Mouse (Mus musculus) lung, embryonic 14.5 days (tissue): ENCODE measurements around the gene Hmx1. TPM values are rescaled to one million over a fixed set of nuclear protein-coding genes. Genes with fewer than 3 reads are reported as not detected.
A peak's percentile ranks its signal among the peaks of the same experiment; 100 is the strongest.

Experiments
- ATAC-seq: fragments of 200-750 bp; cut with Nextera tagmentation; 2 replicates; pipeline ENCODE4 v1.8.0; 2017; ENCODE audit warnings: mild to moderate bottlenecking, moderate TSS enrichment, moderate library complexity; ENCODE audit not compliant: insufficient read depth
- DNase-seq: peaks from one replicate; pipeline ENCODE4 v3.0.0-alpha.2; 2015
- H3K27ac ChIP-seq: fragments of 300-500 bp; sonication (generic); 2 replicates; pipeline ENCODE4 v1.5.1; 2014; ENCODE audit warnings: low read depth, mild to moderate bottlenecking, moderate library complexity
- H3K27me3 ChIP-seq: fragments of 300-500 bp; sonication (generic); 2 replicates; pipeline ENCODE4 v1.6.1; 2014; ENCODE audit warnings: low read length, control low read depth; ENCODE audit not compliant: insufficient read depth
- H3K36me3 ChIP-seq: fragments of 300-500 bp; sonication (generic); 2 replicates; pipeline ENCODE4 v1.6.1; 2014; ENCODE audit warnings: control low read depth; ENCODE audit not compliant: insufficient read depth
- H3K4me1 ChIP-seq: fragments of 300-500 bp; sonication (generic); 2 replicates; pipeline ENCODE4 v1.6.1; 2014; ENCODE audit warnings: antibody characterized with exemption, control low read depth; ENCODE audit not compliant: insufficient read depth
- H3K4me2 ChIP-seq: fragments of 300-500 bp; sonication (generic); 2 replicates; pipeline ENCODE4 v1.6.1; 2014; ENCODE audit warnings: mild to moderate bottlenecking
- H3K4me3 ChIP-seq: fragments of 300-500 bp; sonication (generic); 2 replicates; pipeline ENCODE4 v1.5.1; 2014; ENCODE audit warnings: low read depth, low read length
- H3K9ac ChIP-seq: fragments of 300-500 bp; sonication (generic); 2 replicates; pipeline ENCODE4 v1.6.1; 2014
- H3K9me3 ChIP-seq: fragments of 300-500 bp; sonication (generic); 2 replicates; pipeline ENCODE4 v1.6.1; 2016; ENCODE audit warnings: low read depth, low read length, control low read depth
- CTCF ChIP-seq: IDR thresholded peaks from 2 replicates; pipeline ENCODE4 v1.5.1; 2016; ENCODE audit warnings: antibody characterized with exemption, low read depth
- WGBS: fragments of 180-500 bp; shearing (Covaris S2); extraction: QIAGEN DNeasy Blood & Tissue Kit; methylation state at CpG from one replicate; pipeline ENCODE4 v1.1.7; 2014; 5-methylcytosine and 5-hydroxymethylcytosine counted together
- polyA plus RNA-seq: library from polyadenylated mRNA; unstranded; fragments of >200 nt; fragmentation: Nextera tagmentation; extraction: Ambion mirVana; gene quantifications from 2 replicates; pipeline ENCODE4 v1.2.1, GENCODE M21; 2014

Gene Hmx1
- polyA plus RNA-seq, 1 experiment from 2014 or later = not detected

DNA sequence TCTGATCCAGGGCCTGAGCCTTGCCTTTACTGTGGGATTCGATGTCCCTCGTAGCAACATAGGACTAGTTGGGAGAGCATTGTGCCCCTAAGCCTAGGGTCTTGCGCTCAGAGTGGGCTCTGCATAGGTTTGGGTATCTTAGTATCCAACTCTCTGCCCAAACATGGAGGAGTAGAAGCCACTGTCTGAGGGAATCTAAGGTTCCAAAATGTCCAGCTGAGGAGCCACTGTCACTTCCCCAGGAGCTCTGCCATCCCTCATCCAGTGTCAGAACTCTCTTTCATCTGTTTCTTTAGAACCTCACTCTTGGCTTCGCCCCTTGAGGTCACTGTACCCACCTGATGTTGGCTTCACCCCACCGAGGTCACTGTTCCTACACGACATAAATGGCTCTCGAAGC, 10.2 kb downstream of the Hmx1 start:
- no peak for ATAC-seq
- TF ChIP-seq CTCF = no peak
- no peaks in the 10 kb centered on the region for H3K4me1 ChIP-seq
- H3K27ac ChIP-seq = no peak overlapping the region
- no peak for DNase-seq
- WGBS = 4% methylated on average over 7 of the region's 7 CpGs
- H3K36me3 ChIP-seq = no peaks in the 10 kb centered on the region
- no peak overlapping the region for H3K9ac ChIP-seq
- H3K9me3 ChIP-seq = no peaks in the 10 kb centered on the region
- H3K4me2 ChIP-seq = no peak overlapping the region
- peaks cover 98% of the 10 kb centered on the region for H3K27me3 ChIP-seq
- H3K4me3 ChIP-seq = no peak overlapping the region

DNA sequence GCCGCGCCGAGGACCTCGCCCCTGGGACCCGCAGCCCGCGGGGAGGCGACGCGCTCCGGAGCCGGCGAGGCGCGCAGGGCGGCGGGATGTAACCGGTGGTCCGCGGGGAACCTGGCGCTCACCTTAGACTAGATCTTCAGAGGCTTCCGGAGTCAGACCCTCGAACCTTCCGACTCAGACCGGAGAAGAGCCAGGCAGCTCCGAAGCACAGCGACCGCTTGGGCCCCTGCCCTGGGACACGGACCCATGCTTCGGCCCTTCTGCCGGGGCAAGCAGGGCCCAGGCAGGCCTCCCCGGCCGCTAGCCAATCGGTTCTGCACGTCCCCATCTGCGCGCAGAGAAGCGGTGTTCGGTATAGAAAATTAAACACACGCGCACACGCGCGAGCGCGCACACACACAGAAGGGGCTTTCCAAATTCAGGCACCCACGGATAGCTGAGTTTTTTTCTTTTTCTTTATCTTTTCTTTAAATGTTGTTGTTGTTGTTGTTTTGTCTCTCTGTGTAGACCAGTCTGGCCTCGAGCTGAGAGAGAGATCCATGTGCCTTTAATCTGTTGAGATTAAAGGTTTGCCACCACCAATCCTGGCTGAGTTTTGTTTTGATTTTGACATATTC, 10.9 kb downstream of the Hmx1 start:
- WGBS = under 1% methylated on average over 48 of the region's 48 CpGs
- Histone ChIP-seq H3K27me3 (peaks cover 98% of the 10 kb centered on the region), H3K9ac (no peak overlapping the region), H3K9me3 (no peaks in the 10 kb centered on the region), H3K27ac (no peak overlapping the region), H3K4me1 (no peaks in the 10 kb centered on the region), H3K4me2 (no peak overlapping the region), H3K4me3 (no peak overlapping the region), H3K36me3 (no peaks in the 10 kb centered on the region)
- no peak for ATAC-seq
- DNase-seq = no peak
- TF ChIP-seq CTCF = no peak

DNA sequence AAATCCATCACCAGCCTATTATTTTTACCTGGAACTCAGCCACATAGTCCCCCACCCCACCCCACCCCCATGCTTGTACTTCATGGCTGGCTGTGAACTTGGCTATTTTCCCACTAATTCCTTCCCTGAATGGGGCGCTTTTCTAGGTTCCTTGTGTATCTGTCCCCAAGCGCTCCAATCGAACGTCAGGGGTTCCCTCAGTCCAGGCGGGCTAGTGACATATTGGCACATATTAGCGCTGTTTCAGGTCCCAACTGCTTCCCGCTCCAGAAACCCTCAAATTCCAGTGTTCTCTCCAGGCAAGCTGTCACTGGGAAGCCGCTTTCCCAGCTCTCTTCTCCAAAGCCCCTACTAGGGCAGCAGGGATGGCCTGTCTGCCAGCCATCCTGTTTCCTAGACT, 12.3 kb downstream of the Hmx1 start:
- no peak overlapping the region for H3K27ac ChIP-seq
- no peak for ATAC-seq
- no peak overlapping the region for H3K4me3 ChIP-seq
- WGBS = 3% methylated on average over 8 of the region's 8 CpGs
- H3K36me3 ChIP-seq = no peaks in the 10 kb centered on the region
- no peak for TF ChIP-seq CTCF
- H3K9me3 ChIP-seq = no peaks in the 10 kb centered on the region
- DNase-seq = no peak
- no peak overlapping the region for H3K9ac ChIP-seq
- no peaks in the 10 kb centered on the region for H3K4me1 ChIP-seq
- H3K27me3 ChIP-seq = peaks cover 86% of the 10 kb centered on the region
- H3K4me2 ChIP-seq = no peak overlapping the region

DNA sequence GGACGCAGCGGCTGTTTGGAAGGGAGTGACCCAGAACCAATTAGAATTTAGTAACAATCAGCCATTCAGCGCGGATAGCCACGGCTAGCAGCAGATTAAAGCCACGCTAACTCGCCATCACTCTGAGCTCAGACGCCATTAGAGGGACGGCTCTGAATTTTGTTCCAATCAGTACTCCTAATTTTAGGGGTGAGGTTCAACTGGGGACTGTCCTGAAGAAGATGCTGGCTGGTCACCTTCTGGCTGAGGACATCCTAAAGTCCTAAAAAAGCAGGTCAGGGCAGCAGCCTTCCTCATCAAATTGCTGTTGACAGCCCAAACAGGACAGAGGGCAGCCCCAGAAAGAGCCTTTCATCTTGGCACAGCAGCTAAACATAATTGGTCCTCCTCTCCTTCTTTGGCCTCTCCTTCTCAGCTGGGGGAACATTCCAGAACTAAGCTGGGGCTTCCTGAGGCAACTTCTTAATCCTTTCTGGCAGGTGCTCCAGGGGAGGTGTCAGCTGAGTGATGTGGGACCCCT, 18.6 kb downstream of the Hmx1 start:
- peaks cover 31% of the 10 kb centered on the region for H3K27me3 ChIP-seq

DNA sequence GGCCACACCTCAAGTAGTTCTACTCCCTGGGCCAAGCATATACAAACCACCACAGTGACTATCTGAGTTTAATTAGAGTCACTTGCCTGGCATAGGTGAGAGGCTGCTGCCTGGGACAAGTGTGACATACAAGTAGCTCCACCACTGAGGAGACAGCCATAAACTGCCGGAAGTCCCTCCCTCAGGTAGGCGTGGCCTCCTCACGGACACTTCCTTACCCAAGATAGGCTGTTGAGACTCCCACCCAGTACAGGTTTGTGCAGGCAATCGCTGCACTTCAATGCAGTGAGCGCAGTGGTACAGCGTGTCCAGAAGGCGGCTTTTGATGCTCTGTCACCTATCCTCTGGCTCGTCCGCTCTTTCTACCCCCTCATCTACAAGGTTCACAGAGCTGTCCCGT, 22.1 kb downstream of the Hmx1 start:
- ATAC-seq = no peak
- H3K27ac ChIP-seq = no peak overlapping the region
- no peaks in the 10 kb centered on the region for H3K9me3 ChIP-seq
- H3K36me3 ChIP-seq = no peaks in the 10 kb centered on the region
- H3K4me1 ChIP-seq = no peaks in the 10 kb centered on the region
- H3K9ac ChIP-seq = no peak overlapping the region
- H3K4me3 ChIP-seq = no peak overlapping the region
- peaks cover 17% of the 10 kb centered on the region; the same call in 1 of the 2 replicates for H3K27me3 ChIP-seq
- no peak for DNase-seq
- 58% methylated on average over 10 of the region's 10 CpGs for WGBS
- TF ChIP-seq CTCF = no peak
- no peak overlapping the region for H3K4me2 ChIP-seq

More for the DNA sequence above, 18.6 kb downstream of the Hmx1 start:
- ATAC-seq = no peak
- H3K4me1 ChIP-seq = no peaks in the 10 kb centered on the region
- no peak overlapping the region for H3K4me3 ChIP-seq
- H3K27ac ChIP-seq = no peak overlapping the region
- no peak for DNase-seq
- no peak for TF ChIP-seq CTCF
- H3K4me2 ChIP-seq = no peak overlapping the region
- no peaks in the 10 kb centered on the region for H3K9me3 ChIP-seq
- H3K9ac ChIP-seq = no peak overlapping the region
- no peaks in the 10 kb centered on the region for H3K36me3 ChIP-seq
- WGBS = 69% methylated on average over 9 of the region's 9 CpGs

DNA sequence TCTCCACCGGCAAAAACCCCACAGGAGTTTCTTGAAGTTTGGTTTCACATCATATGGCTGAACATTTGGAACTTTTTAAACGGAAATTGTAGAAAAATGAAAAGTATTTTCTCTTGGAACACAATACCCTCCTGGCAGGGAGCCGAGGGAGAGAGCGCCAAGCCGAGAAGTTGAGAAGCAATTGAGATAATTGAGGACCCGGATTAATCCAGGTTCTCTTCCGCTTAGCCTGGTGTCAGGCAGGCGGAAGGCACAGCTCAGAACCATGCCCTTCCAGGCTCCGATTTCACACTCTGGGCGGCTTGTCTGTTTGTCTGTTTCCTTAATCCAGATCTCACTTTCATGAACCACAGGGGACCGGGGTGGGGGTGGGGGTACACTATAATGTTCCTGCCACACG, 23.9 kb downstream of the Hmx1 start:
- ATAC-seq (no peak), DNase-seq (peak; percentile 60)
- no peak overlapping the region for H3K4me2 ChIP-seq
- H3K36me3 ChIP-seq = no peaks in the 10 kb centered on the region
- H3K9ac ChIP-seq = no peak overlapping the region
- H3K4me3 ChIP-seq = no peak overlapping the region
- 12% methylated on average over 12 of the region's 12 CpGs for WGBS
- H3K27ac ChIP-seq = no peak overlapping the region
- H3K27me3 ChIP-seq = peaks cover 10% of the 10 kb centered on the region; the same call in 1 of the 2 replicates
- no peaks in the 10 kb centered on the region for H3K9me3 ChIP-seq
- no peaks in the 10 kb centered on the region for H3K4me1 ChIP-seq
- no peak for TF ChIP-seq CTCF

DNA sequence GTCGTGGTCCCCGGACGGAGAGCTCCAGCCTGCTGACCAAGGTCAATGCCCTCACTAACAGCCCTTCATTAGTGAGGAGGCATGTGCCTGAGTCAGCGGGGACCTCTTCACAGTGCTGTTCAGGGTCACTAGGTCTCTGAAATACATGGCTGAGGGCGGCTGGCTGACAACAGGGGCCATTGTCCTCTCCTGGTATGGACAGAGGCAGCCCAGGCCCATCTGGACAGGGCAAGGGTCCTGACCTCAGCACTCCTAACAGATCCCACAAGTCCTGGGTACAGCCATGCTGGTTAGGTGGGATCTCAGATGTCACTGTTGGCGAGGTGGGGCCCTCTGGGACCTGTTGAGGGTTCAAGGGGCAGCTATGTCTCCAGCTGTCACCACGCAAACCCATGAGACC, 28.8 kb downstream of the Hmx1 start:
- Histone ChIP-seq H3K36me3 (no peaks in the 10 kb centered on the region), H3K9me3 (no peaks in the 10 kb centered on the region), H3K27me3 (peaks cover 10% of the 10 kb centered on the region; the same call in 1 of the 2 replicates), H3K4me3 (no peak overlapping the region), H3K9ac (no peak overlapping the region), H3K4me2 (no peak overlapping the region), H3K27ac (no peak overlapping the region), H3K4me1 (no peaks in the 10 kb centered on the region)
- no peak for DNase-seq
- no peak for TF ChIP-seq CTCF
- no peak for ATAC-seq
- WGBS = 35% methylated on average over 7 of the region's 7 CpGs
